Mouse (Mus musculus) CH12.LX (cell line): ENCODE measurements at regions not wholly inside any gene's neighbourhood (a gene's known extent, or its start where the extent isn't known, plus 50 kb on each side); places are given as distances from the start of the nearest gene placed in this dataset.

Source experiments
- DNase-seq: peaks from one replicate; pipeline ENCODE4 v3.0.0-alpha.2; 2013; ENCODE audit errors: extremely low read depth
- H3K27ac ChIP-seq: 2 replicates; pipeline ENCODE4 v1.5.1; 2012; ENCODE audit warnings: low read depth, mild to moderate bottlenecking, control low read depth, moderate library complexity; ENCODE audit not compliant: insufficient read depth
- H3K27me3 ChIP-seq: replicated peaks from 2 replicates; pipeline ENCODE3; 2012; ENCODE audit warnings: inconsistent platforms
- H3K36me3 ChIP-seq, 2 experiments: replicated peaks in 1 of 2; 2 replicates each; pipeline versions ENCODE3 to v1.6.1; 2012; ENCODE audit warnings: inconsistent platforms in 1 of 2, low read length in 1 of 2, mild to moderate bottlenecking in 1 of 2, mixed read lengths in 1 of 2, moderate library complexity in 1 of 2; ENCODE audit not compliant: control insufficient read depth in 1 of 2, insufficient read depth in 1 of 2
- H3K4me1 ChIP-seq, 2 experiments: 2 replicates each; pipeline ENCODE4 v1.6.1; 2012; ENCODE audit warnings: inconsistent platforms in 1 of 2, moderate library complexity in 1 of 2; ENCODE audit not compliant: insufficient read depth in 2 of 2, control insufficient read depth in 1 of 2
- H3K4me2 ChIP-seq: 2 replicates; pipeline ENCODE4 v1.6.1; 2012; ENCODE audit warnings: low read depth, mild to moderate bottlenecking, control low read depth; ENCODE audit not compliant: poor library complexity, insufficient read depth, severe bottlenecking
- H3K4me3 ChIP-seq, 3 experiments: fragments of 150-350 bp in 1 of 3; sonication (generic) in 1 of 3; replicated peaks in 1 of 3; 2 replicates each; pipeline versions ENCODE3 to v1.5.1; 2011 to 2012; ENCODE audit warnings: low read depth in 2 of 3, low read length in 2 of 3, mild to moderate bottlenecking in 2 of 3, moderate library complexity in 2 of 3, control low read depth in 1 of 3, improper control_type of control experiment in 1 of 3, inconsistent platforms in 1 of 3, mixed read lengths in 1 of 3; ENCODE audit not compliant: poor library complexity in 1 of 3
- H3K79me2 ChIP-seq: replicated peaks from 2 replicates; pipeline ENCODE4 v1.6.1; 2012; ENCODE audit warnings: mild to moderate bottlenecking, moderate library complexity; ENCODE audit not compliant: control insufficient read depth, poor library complexity, insufficient read depth, severe bottlenecking; ENCODE audit errors: extremely low read depth
- H3K9ac ChIP-seq: 2 replicates; pipeline ENCODE4 v1.6.1; 2012; ENCODE audit warnings: low read depth, mild to moderate bottlenecking, control low read depth, moderate library complexity; ENCODE audit not compliant: insufficient read depth
- H3K9me3 ChIP-seq: replicated peaks from 2 replicates; pipeline ENCODE3; 2012; ENCODE audit warnings: low read length, inconsistent platforms, mixed read lengths
- BHLHE40 ChIP-seq: IDR thresholded peaks from 2 replicates; pipeline ENCODE4 v1.6.1; 2011; ENCODE audit warnings: mild to moderate bottlenecking, low read depth, low read length, improper control_type of control experiment
- CHD1 ChIP-seq: IDR thresholded peaks from 2 replicates; pipeline ENCODE4 v1.6.1; 2012; ENCODE audit warnings: low read depth, low read length, improper control_type of control experiment, inconsistent platforms
- ELF1 ChIP-seq: IDR thresholded peaks from 2 replicates; pipeline ENCODE4 v1.6.1; 2014; ENCODE audit warnings: low read depth, mild to moderate bottlenecking, inconsistent platforms, low read length, improper control_type of control experiment
- IRF4 ChIP-seq: IDR thresholded peaks from 2 replicates; pipeline ENCODE4 v1.6.1; 2014; ENCODE audit warnings: low read depth, mild to moderate bottlenecking, inconsistent platforms, low read length, improper control_type of control experiment
- JUND ChIP-seq: conservative IDR thresholded peaks from 2 replicates; pipeline ENCODE4 v1.6.1; 2011; ENCODE audit warnings: low read depth, low read length, improper control_type of control experiment
- MAFK ChIP-seq: IDR thresholded peaks from 2 replicates; pipeline ENCODE4 v1.6.1; 2011; ENCODE audit warnings: low read length, improper control_type of control experiment; ENCODE audit not compliant: insufficient replicate concordance
- MAX ChIP-seq: IDR thresholded peaks from 2 replicates; pipeline ENCODE4 v1.6.1; 2011; ENCODE audit warnings: low read length, improper control_type of control experiment
- MAZ ChIP-seq: IDR thresholded peaks from 2 replicates; pipeline ENCODE4 v1.6.1; 2012; ENCODE audit warnings: low read depth, mild to moderate bottlenecking, inconsistent platforms, low read length, improper control_type of control experiment, moderate library complexity
- MEF2A ChIP-seq: IDR thresholded peaks from 2 replicates; pipeline ENCODE4 v1.6.1; 2014; ENCODE audit warnings: low read depth, mild to moderate bottlenecking, inconsistent platforms, low read length, improper control_type of control experiment, borderline replicate concordance
- MYC ChIP-seq: IDR thresholded peaks from 2 replicates; pipeline ENCODE4 v1.6.1; 2011; ENCODE audit warnings: low read depth, mild to moderate bottlenecking, improper control_type of control experiment, low read length
- NELFE ChIP-seq: IDR thresholded peaks from 2 replicates; pipeline ENCODE4 v1.6.1; 2011; ENCODE audit warnings: low read depth, low read length, improper control_type of control experiment
- NRF1 ChIP-seq: IDR thresholded peaks from 2 replicates; pipeline ENCODE4 v1.6.1; 2014; ENCODE audit warnings: low read depth, mild to moderate bottlenecking, inconsistent platforms, low read length, improper control_type of control experiment, moderate library complexity
- POLR2AphosphoS2 ChIP-seq: IDR thresholded peaks from 2 replicates; pipeline ENCODE4 v1.6.1; 2011; ENCODE audit warnings: low read depth, low read length, improper control_type of control experiment
- RCOR1 ChIP-seq: conservative IDR thresholded peaks from 2 replicates; pipeline ENCODE4 v1.6.1; 2012; ENCODE audit warnings: low read depth, mild to moderate bottlenecking, inconsistent platforms, low read length, improper control_type of control experiment
- SIN3A ChIP-seq: IDR thresholded peaks from 2 replicates; pipeline ENCODE4 v1.6.1; 2012; ENCODE audit warnings: low read length, improper control_type of control experiment, inconsistent platforms
- SMC3 ChIP-seq: IDR thresholded peaks from 2 replicates; pipeline ENCODE4 v1.6.1; 2011; ENCODE audit warnings: low read depth, low read length, improper control_type of control experiment
- TBP ChIP-seq: conservative IDR thresholded peaks from 2 replicates; pipeline ENCODE4 v1.6.1; 2011; ENCODE audit warnings: low read depth, low read length, improper control_type of control experiment
- TCF12 ChIP-seq: IDR thresholded peaks from 2 replicates; pipeline ENCODE4 v1.6.1; 2014; ENCODE audit warnings: low read depth, mild to moderate bottlenecking, inconsistent platforms, low read length, improper control_type of control experiment
- USF1 ChIP-seq: IDR thresholded peaks from 2 replicates; pipeline ENCODE4 v1.6.1; 2014; ENCODE audit warnings: low read depth, mild to moderate bottlenecking, inconsistent platforms, low read length, improper control_type of control experiment
- ZC3H11A ChIP-seq: IDR thresholded peaks from 2 replicates; pipeline ENCODE4 v1.6.1; 2012; ENCODE audit warnings: low read depth, mild to moderate bottlenecking, inconsistent platforms, low read length, improper control_type of control experiment
- ZKSCAN1 ChIP-seq: IDR thresholded peaks from 2 replicates; pipeline ENCODE4 v1.6.1; 2012; ENCODE audit warnings: low read depth, inconsistent platforms, low read length, improper control_type of control experiment, borderline replicate concordance
- ZMIZ1 ChIP-seq: IDR thresholded peaks from 2 replicates; pipeline ENCODE4 v1.6.1; 2012; ENCODE audit warnings: low read depth, mild to moderate bottlenecking, inconsistent platforms, low read length, improper control_type of control experiment
- dilution Hi-C: fragments of 300-500 bp; cut with MboI; formaldehyde crosslinking; loops from 2 replicates; pipeline ENCODE4 v1.14.3; 2020; ENCODE audit warnings: low sequenced_read_pairs; ENCODE audit not compliant: extremely low pct_unique_long_range_greater_than_20kb, extremely low pct_ligation_motif_present
- in situ Hi-C: fragments of 300-500 bp; cut with MboI; formaldehyde crosslinking; loops from 3 replicates; pipeline ENCODE4 v1.14.3; 2019; ENCODE audit warnings: low sequenced_read_pairs, low pct_ligation_motif_present, low pct_unique_long_range_greater_than_20kb, mixed read lengths

- no peak for DNase-seq
- Histone ChIP-seq H3K4me1 (peaks cover 0 to 6% of the 10 kb centered on the region in 2 experiments; a peak in 2 of 4 replicates), H3K4me2 (no peak overlapping the region), H3K4me3 (no peak overlapping the region), H3K27me3 (no peaks in the 10 kb centered on the region), H3K27ac (no peak overlapping the region), H3K9me3 (peaks cover 11% of the 10 kb centered on the region), H3K36me3 (no peaks in the 10 kb centered on the region), H3K79me2 (no peaks in the 10 kb centered on the region), H3K9ac (no peak overlapping the region)
- in situ Hi-C loops (no loop called here), dilution Hi-C loops (no loop called here)
- no peak for TF ChIP-seq TCF12
- TF ChIP-seq USF1, result no peak
- TF ChIP-seq NRF1, result no peak
- peak; percentile 27; the same call in 1 of the 2 replicates for TF ChIP-seq BHLHE40
- no peak for TF ChIP-seq SIN3A
- TF ChIP-seq ZMIZ1, result no peak
- no peak for TF ChIP-seq MAFK
Measured at GRCm38 (mm10) chr16:13045079-13045590, 64.3 kb upstream of the Ercc4 start.

- Histone ChIP-seq H3K4me1 (peaks cover 0 to 3% of the 10 kb centered on the region in 2 experiments; a peak in 1 of 4 replicates), H3K27ac (no peak overlapping the region), H3K4me2 (no peak overlapping the region), H3K27me3 (no peaks in the 10 kb centered on the region), H3K9ac (no peak overlapping the region), H3K4me3 (no peak overlapping the region), H3K36me3 (no peaks in the 10 kb centered on the region), H3K79me2 (no peaks in the 10 kb centered on the region), H3K9me3 (peaks cover 11% of the 10 kb centered on the region)
- dilution Hi-C loops, result no loop called here
- DNase-seq, result no peak
- TF ChIP-seq SMC3 (no peak), MYC (no peak), MAZ (no peak), NELFE (no peak), USF1 (no peak), IRF4 (no peak), ZKSCAN1 (no peak), JUND (no peak), MAX (no peak), POLR2AphosphoS2 (no peak), ELF1 (no peak), SIN3A (no peak), CHD1 (no peak), NRF1 (no peak), MEF2A (no peak), TBP (no peak), ZC3H11A (no peak), RCOR1 (no peak), ZMIZ1 (no peak)
- in situ Hi-C loops, result no loop called here
Measured at GRCm38 (mm10) chr16:13046366-13047120, 62.9 kb upstream of the Ercc4 start.
